Mouse (Mus musculus) urinary bladder, postnatal 4 days (tissue): ENCODE measurements around the gene Med26.

Experiments used
- DNase-seq, 2 experiments: peaks; one replicate each; pipeline ENCODE4 v3.0.0; 2021 to 2022; ENCODE audit warnings: low spot score in 2 of 2

The Med26 gene

DNA sequence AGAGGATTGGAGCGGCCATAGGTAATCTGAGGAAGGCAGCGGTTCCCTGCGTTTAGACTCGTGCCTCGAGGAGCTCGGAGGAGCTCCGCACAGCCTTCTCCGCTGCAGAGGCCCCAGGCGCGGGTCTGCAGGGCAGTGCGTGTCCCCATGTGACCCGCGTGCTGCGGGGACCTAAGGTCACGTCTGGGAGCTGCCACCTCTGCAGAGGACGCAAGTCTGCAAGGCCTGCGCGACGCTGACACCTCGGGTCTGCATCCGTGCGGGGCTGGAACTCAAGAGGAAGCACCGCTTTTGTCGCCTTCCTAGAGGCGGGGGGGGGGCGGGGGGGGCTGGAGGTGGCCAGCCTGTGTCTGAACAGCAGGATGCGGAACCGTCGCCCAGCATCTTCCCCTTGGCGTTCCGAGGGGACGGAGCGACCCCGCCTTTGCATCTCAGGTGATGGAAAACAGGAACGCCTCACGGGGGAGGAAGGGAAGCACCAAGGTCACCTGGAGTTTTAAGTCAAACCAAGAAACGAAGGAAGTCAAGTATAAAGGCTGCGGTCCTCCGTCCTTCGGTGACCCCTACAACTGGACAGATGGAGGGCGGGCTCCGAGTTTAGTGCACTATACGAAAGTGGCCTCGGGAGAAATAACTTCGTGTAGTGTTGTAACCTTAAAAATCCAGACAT, 709 bp upstream of the Med26 start:
- DNase-seq = no peak

DNA sequence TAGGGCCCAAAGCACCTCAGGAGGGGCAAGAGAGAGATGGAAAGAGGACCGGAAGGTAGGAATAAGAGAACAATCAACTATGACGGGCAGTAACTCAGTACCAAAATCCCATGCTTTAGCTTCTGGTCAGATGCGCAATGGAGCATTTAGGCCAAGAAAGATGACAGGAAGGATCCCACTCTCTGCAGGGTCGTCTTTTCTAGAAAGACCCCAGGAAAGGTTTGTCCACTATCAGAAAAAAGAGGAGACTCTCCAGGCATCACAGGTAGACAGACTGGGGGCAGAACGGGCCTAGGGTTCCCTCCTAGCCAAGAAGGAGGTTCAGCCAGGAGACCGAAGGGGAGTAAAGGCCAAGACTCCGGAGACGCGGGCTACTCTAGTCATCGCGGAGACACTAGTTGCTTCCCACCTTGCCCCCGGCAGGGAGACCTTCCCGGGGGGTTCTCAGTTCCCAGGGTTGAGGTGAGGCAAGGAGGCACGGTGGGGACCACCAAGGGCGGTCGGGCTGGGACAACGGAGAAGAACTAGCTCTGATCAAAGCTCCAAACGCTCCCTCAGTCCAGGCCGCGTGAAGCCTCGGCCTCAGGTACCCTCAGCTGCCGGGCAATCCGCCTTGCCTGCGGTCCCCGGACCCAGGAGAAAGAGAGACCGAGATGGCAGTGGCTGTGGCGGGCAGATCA, 808 bp downstream of the Med26 start:
- peak in 1 of 2 experiments; percentile 25 for DNase-seq

DNA sequence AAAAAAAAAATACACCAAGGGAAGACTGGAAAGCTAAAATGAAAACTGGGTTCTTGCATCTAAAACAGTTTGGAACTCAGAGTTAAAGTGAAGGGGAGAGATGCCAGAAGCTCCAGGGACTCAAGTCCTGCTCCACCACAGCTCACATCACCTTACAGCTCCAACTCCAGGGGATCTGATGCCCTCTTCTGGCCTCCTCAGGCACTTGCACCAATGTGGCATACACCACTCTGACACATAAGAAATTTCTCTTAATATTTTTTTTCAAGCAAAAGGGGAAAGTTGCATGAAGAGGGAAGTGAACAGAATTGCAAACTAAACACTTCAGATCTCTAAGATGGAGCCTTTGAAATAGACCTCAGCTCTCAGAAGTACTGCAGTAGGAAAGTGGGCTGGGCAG, 8.8 kb downstream of the Med26 start:
- DNase-seq = no peak

DNA sequence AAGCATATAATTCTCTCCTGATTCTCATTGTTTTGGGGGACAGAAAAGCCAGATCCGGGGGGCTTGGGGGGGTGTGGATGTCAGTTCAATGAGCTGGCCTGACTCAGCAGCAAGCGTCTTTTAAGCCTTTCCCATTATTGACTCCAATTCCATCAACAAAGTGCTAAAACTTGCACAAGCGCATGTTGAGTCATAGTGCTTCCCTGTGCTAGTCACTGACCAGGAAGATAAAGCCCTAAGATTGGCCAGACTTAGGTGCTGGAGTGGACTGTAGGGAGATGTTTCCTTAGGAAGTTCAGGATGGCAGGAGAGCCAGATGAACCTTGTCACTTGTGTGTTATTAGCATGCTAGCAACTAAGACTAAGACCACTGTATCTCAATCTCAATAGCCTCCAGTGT, 13.2 kb downstream of the Med26 start:
- no peak for DNase-seq

- DNase-seq = no peak
Observed at GRCm38 (mm10) chr8:72532103-72532502, 16.0 kb downstream of the Med26 start.

GRCm38 (mm10) chr8:72521888-72522287, 26.2 kb downstream of the Med26 start:
- no peak for DNase-seq

GRCm38 (mm10) chr8:72517421-72517988, 30.6 kb downstream of the Med26 start:
- no peak for DNase-seq

DNA sequence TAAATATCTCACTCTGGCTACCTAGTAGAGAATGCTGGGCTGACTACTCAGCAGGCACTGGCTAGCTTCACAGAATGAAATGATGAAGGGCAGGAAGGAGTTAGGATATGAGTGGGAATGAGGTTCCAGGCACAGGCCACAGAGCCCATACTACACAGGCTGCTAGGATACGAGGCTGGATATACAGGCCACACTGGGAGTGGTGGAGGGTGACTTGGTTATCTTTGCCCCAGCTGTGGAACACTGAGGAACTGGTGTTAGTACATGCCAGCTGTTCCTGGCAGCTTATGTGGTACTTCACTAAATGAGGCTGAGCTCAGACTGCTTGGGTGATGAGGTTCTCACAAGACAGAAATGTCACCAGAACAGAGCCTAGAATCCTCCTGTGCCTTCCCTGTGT, 34.9 kb downstream of the Med26 start:
- no peak for DNase-seq

GRCm38 (mm10) chr8:72512648-72513047, 35.4 kb downstream of the Med26 start:
- DNase-seq = no peak

GRCm38 (mm10) chr8:72507505-72507904, 40.6 kb downstream of the Med26 start:
- no peak for DNase-seq

DNA sequence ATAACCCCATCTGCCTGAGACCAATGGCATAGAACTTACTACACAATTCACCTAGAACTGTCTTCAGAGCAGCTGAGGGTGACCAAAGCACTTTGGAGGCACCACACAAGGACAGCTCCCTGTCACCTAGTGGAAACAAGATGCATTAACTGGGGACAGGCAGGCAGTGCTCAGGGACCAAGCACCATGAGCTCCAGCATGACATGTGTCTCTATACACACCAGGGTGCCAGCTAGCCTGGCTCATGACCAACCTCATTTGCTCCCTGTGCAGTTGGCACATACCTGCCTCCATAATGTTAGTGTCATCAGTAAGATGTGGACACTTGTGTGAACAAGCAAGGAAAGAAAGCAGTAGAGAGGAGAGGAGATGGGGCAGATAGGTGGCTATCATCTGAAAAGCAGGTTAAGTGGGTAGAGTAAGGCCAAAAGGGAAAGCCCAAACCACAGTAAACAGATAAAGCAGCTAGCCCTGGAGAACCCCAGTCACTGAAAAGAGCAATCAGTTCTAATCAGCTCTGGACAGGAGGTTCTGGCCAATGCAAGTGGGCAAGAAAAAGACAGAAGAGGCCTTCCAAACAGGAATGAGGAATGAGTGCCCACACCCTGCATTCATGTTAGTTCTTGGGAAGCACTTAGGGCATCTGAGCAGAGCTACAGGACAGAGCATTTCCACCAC, 43.3 kb downstream of the Med26 start:
- no peak for DNase-seq

GRCm38 (mm10) chr8:72504137-72504536, 43.9 kb downstream of the Med26 start:
- no peak for DNase-seq

GRCm38 (mm10) chr8:72500521-72500931, 47.5 kb downstream of the Med26 start:
- no peak for DNase-seq

DNA sequence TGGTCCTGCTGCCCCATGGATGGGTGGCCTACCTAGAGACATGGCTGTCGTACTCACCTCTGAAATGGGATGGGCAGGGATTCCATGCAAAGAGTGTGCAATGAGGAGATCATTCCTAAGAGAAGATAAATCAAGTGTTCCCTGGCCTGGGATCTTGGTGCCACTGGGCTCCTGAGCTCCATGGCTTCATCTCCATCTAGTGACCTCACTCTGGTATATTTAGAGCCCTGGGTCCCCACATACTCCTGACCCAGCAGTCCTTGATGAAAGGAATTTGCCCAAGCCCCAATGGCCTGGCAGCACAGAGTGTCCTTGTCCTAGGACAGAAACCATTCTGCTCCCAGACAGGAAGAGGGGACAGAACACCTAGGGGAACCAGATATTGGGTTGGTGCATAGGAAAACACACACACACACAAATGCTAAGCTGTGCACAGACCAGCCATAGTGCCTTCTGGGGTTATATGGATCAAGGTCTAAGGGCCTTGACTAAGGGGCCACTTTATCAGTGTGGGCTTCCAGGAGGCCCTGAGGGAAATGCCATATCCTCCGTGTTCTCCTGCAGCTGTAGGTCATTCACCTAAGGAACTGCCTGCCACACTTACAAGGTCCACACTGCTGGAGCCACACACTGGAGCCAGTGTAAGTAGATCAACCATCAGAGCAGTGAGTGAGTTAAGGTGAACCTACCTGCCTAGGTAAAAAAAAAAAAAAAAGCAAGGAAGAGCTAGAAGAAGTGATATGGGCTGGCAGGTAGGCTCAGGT, 48.4 kb downstream of the Med26 start:
- DNase-seq = no peak

GRCm38 (mm10) chr8:72498527-72498926, 49.5 kb downstream of the Med26 start:
- DNase-seq = no peak

DNA sequence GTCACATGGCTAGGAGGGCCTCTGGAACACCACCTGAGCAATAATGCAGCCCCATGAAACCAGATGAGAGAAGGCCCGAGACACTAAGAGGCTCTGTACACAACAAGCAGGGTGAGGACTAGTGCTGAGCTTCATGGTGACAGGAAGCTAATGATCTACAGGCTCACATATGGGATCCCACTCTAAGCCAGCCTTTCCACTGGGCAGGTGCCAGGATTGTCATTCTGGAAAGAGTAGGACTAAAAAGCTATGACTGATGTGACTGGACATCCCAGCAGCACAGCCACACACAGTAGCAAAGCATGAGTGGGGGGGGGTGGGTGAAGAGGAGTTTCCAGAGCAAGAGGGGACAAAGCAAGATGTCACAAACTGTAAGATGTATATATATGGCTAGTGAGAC, 50.2 kb downstream of the Med26 start:
- DNase-seq = no peak

- DNase-seq = no peak
Observed at GRCm38 (mm10) chr8:72496217-72496616, 51.9 kb downstream of the Med26 start.

GRCm38 (mm10) chr8:72495411-72496111, 52.5 kb downstream of the Med26 start:
- DNase-seq = no peak

- DNase-seq = no peak
Observed at GRCm38 (mm10) chr8:72493381-72493780, 54.7 kb downstream of the Med26 start.

- peak; percentile 99 for DNase-seq
Observed at GRCm38 (mm10) chr8:72492622-72493081, 55.4 kb downstream of the Med26 start.
